Mouse (Mus musculus) stomach, postnatal 0 days (tissue): ENCODE measurements around the gene Ctsl.

Source experiments
- CTCF ChIP-seq: IDR thresholded peaks from 2 replicates; pipeline ENCODE4 v1.5.1; 2016; ENCODE audit warnings: antibody characterized with exemption, low read depth, mild to moderate bottlenecking, moderate library complexity
- EP300 ChIP-seq: optimal IDR thresholded peaks from 2 replicates; pipeline ENCODE3; 2016; ENCODE audit warnings: antibody characterized with exemption

DNA sequence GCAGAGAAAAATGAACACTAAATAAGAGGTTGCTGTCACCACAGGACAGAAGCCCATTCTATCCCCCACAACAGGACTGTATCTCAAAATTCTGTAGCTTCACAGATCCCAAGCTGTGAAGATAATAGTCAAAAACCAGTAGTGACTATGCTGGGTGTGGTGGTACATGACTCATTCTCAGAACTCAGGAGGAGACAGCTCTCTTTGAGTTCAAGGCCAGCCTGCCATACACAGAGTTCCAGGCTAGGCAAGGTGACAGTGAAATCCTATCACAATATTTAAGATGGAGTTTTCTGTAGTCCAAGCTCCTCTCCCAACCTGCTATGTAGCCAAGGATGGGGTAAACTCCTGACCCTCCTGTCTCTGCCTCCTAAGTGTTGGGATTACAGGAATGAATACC lies 5.4 kb downstream of the Ctsl start:
- no peak for TF ChIP-seq CTCF
- no peak for TF ChIP-seq EP300
